Mouse (Mus musculus) heart, adult 11 months (tissue): ENCODE data around the gene Ntn3.

ENCODE experiments used
- DNase-seq: peaks from one replicate; pipeline ENCODE4 v3.0.0; 2022

Ntn3 gene

GRCm38 (mm10) chr17:24209043-24209915 is at the start of gene Ntn3:
Ntn3 (minus strand) TSS chr17:24209531.
- DNase-seq: peak; percentile 96

- DNase-seq: peak; percentile 60
These were observed 49.6 kb upstream of the Ntn3 start for GRCm38 (mm10) chr17:24258981-24259380.

- DNase-seq: no peak
These were observed 43.0 kb upstream of the Ntn3 start for GRCm38 (mm10) chr17:24252329-24252728.

GRCm38 (mm10) chr17:24251320-24252069 is 42.2 kb upstream of the Ntn3 start, which contains the start of gene Ccnf:
Ccnf (minus strand) TSS chr17:24251484.
- DNase-seq: peak; percentile 100

GRCm38 (mm10) chr17:24250988-24251319 is 41.6 kb upstream of the Ntn3 start:
- no peak for DNase-seq

- peak; percentile 53 for DNase-seq
These were observed 39.3 kb upstream of the Ntn3 start for GRCm38 (mm10) chr17:24248641-24249040.

GRCm38 (mm10) chr17:24244061-24244460 is 34.7 kb upstream of the Ntn3 start:
- DNase-seq: no peak

GRCm38 (mm10) chr17:24243311-24243969 is 34.1 kb upstream of the Ntn3 start:
- DNase-seq: no peak

GRCm38 (mm10) chr17:24236921-24237320 is 27.6 kb upstream of the Ntn3 start:
- DNase-seq: peak; percentile 94

- DNase-seq: no peak
These were observed 27.1 kb upstream of the Ntn3 start for GRCm38 (mm10) chr17:24236479-24236878.

GRCm38 (mm10) chr17:24227941-24228340 is 18.6 kb upstream of the Ntn3 start:
- DNase-seq: peak; percentile 85

- no peak for DNase-seq
These were observed 17.4 kb upstream of the Ntn3 start for GRCm38 (mm10) chr17:24226721-24227120.

GRCm38 (mm10) chr17:24225851-24226250 is 16.5 kb upstream of the Ntn3 start:
- DNase-seq: no peak

GRCm38 (mm10) chr17:24224741-24225140 is 15.4 kb upstream of the Ntn3 start:
- no peak for DNase-seq

- no peak for DNase-seq
These were observed 14.2 kb upstream of the Ntn3 start for GRCm38 (mm10) chr17:24223513-24223912.

GRCm38 (mm10) chr17:24222653-24223052 is 13.3 kb upstream of the Ntn3 start:
- no peak for DNase-seq

GRCm38 (mm10) chr17:24220435-24221411 is 11.4 kb upstream of the Ntn3 start, which contains the start of gene Tedc2:
Tedc2 (minus strand) TSS chr17:24220851.
- DNase-seq: peak; percentile 99

- no peak for DNase-seq
These were observed 7.5 kb upstream of the Ntn3 start for GRCm38 (mm10) chr17:24216836-24217235.

GRCm38 (mm10) chr17:24213186-24213585 is 3.9 kb upstream of the Ntn3 start:
- no peak for DNase-seq

GRCm38 (mm10) chr17:24212441-24213018 is 3.2 kb upstream of the Ntn3 start:
- DNase-seq: no peak

GRCm38 (mm10) chr17:24211631-24212440 is 2.5 kb upstream of the Ntn3 start:
- peak; percentile 97 for DNase-seq
